Mouse (Mus musculus) heart, embryonic 12.5 days (tissue): ENCODE measurements at regions not wholly inside any gene's neighbourhood (a gene's known extent, or its start where the extent isn't known, plus 50 kb on each side); places are given as distances from the start of the nearest gene placed in this dataset.

Experiments
- ATAC-seq: fragments of 200-750 bp; cut with Nextera tagmentation; 2 replicates; pipeline ENCODE4 v1.8.0; 2017; ENCODE audit warnings: moderate TSS enrichment, moderate library complexity; ENCODE audit not compliant: insufficient number of reproducible peaks, low FRiP score
- H3K27ac ChIP-seq: fragments of 300-500 bp; sonication (generic); 2 replicates; pipeline ENCODE4 v1.5.1; 2016; ENCODE audit warnings: mild to moderate bottlenecking, moderate library complexity; ENCODE audit not compliant: poor library complexity, severe bottlenecking
- H3K27me3 ChIP-seq: fragments of 300-500 bp; sonication (generic); replicated peaks from 2 replicates; pipeline ENCODE4 v1.6.1; 2016; ENCODE audit warnings: mild to moderate bottlenecking, moderate library complexity
- H3K36me3 ChIP-seq: fragments of 300-500 bp; sonication (generic); 2 replicates; pipeline ENCODE4 v1.6.1; 2016; ENCODE audit warnings: mild to moderate bottlenecking, moderate library complexity
- H3K4me1 ChIP-seq: fragments of 300-500 bp; sonication (generic); replicated peaks from 2 replicates; pipeline ENCODE4 v1.6.1; 2016; ENCODE audit warnings: mild to moderate bottlenecking
- H3K4me2 ChIP-seq: fragments of 300-500 bp; sonication (generic); 2 replicates; pipeline ENCODE4 v1.6.1; 2016; ENCODE audit warnings: mild to moderate bottlenecking, moderate library complexity
- H3K4me3 ChIP-seq: fragments of 300-500 bp; sonication (generic); 2 replicates; pipeline ENCODE4 v1.5.1; 2016; ENCODE audit warnings: mild to moderate bottlenecking
- H3K9ac ChIP-seq: fragments of 300-500 bp; sonication (generic); 2 replicates; pipeline ENCODE4 v1.6.1; 2016; ENCODE audit warnings: mild to moderate bottlenecking, moderate library complexity
- H3K9me3 ChIP-seq: fragments of 300-500 bp; sonication (generic); replicated peaks from 2 replicates; pipeline ENCODE4 v1.6.1; 2016; ENCODE audit warnings: mild to moderate bottlenecking, moderate library complexity
- WGBS: fragments of 180-500 bp; shearing (Covaris S2); methylation state at CpG from one replicate; pipeline ENCODE4 v1.1.7; 2016; 5-methylcytosine and 5-hydroxymethylcytosine counted together

DNA sequence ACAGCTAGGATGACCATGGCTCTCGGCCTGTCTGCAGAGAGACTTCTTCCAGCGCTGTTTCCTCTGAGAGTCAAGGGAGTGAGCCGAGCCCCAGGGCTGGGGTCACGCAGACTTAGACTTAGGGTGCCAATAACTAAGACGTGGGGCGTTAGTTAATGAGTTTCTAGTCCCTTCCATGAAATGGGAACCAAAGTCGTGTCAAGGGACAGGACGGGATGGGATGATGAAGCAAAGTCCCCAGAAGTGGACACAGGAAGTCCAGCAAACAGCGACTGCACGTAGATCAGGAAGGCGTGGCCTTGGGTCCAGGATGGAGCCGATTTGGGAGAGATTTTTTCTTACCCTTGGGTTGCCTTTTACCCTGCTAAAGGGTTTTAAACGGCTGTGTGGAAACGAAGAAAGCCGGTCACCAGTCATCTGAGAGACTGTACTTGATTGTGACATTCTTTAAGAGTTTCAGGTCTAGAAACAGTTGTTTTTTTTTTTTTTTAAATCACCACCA, 112.5 kb upstream of the Egln3 start:
- no peak for ATAC-seq
- Histone ChIP-seq H3K9me3 (peaks cover 10% of the 10 kb centered on the region), H3K4me1 (peaks cover 27% of the 10 kb centered on the region), H3K36me3 (no peaks in the 10 kb centered on the region), H3K27ac (no peak overlapping the region), H3K4me2 (no peak overlapping the region), H3K9ac (no peak overlapping the region), H3K4me3 (no peak overlapping the region), H3K27me3 (no peaks in the 10 kb centered on the region)
- WGBS: 51% methylated on average over 15 of the region's 15 CpGs

DNA sequence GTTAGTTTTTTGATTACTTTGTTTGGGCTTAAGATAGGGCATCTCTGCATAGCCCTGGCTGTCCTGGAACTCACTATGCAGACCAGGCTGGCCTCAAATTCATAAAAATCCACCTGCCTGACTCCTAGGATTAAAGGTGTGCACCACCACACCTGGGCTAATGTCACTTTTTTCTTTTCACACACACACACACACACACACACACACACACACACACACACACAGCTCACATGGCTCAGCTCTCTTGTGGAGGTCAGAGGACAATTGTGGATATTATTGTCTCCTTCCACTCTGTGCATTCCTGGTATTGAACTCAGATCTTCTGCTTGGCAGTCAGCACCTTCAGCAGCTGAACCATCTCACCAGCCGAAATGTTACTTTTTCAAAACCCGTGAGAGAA, 110.5 kb upstream of the Egln3 start:
- no peak for ATAC-seq
- H3K4me2 ChIP-seq: no peak overlapping the region

DNA sequence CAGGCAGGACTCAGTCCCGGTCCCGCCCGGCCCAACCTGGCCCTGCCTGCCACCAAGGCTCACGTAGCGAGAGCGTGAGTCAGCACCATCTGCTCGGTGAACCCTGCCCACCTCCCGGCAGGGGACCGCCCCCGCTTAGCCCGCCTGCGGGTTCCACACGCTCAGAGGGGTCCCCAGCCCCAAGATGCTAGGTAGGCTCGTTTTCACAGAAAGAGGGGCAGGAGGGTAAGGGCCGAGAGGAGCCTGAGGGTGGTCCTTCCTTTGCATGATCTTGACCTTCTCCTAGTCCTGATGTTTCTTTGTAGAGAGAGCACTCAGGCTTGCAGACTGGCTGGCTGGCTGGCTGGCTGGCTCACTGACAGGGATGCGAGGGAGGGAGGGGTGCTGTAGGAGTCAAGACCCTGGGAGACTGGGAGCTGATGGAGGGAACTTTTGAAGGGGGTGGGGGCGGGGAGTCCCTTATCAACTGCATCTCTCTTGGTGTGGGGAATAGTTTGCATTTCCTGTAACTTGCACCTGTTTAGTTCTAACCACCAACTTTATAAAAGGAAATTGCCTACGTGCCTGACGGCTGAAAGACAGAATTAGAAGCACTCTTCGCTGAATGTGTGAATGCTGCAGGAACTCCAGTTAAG, 109.7 kb upstream of the Egln3 start:
- H3K36me3 ChIP-seq: no peaks in the 10 kb centered on the region
- H3K9me3 ChIP-seq: no peaks in the 10 kb centered on the region
- peak; percentile 83 for ATAC-seq
- H3K4me3 ChIP-seq: peak overlapping the region; percentile 49
- H3K9ac ChIP-seq: peak overlapping the region; percentile 61
- H3K4me1 ChIP-seq: peaks cover 27% of the 10 kb centered on the region
- H3K27ac ChIP-seq: peak overlapping the region; percentile 41
- 1% methylated on average over 20 of the region's 20 CpGs for WGBS
- no peaks in the 10 kb centered on the region for H3K27me3 ChIP-seq
- H3K4me2 ChIP-seq: peak overlapping the region; percentile 84

More for the DNA sequence above, 110.5 kb upstream of the Egln3 start:
- Histone ChIP-seq H3K4me3 (no peak overlapping the region), H3K9me3 (no peaks in the 10 kb centered on the region), H3K36me3 (no peaks in the 10 kb centered on the region), H3K9ac (no peak overlapping the region), H3K4me1 (peaks cover 27% of the 10 kb centered on the region), H3K27me3 (no peaks in the 10 kb centered on the region), H3K27ac (no peak overlapping the region)
- 66% methylated on average over 2 of the region's 2 CpGs for WGBS

DNA sequence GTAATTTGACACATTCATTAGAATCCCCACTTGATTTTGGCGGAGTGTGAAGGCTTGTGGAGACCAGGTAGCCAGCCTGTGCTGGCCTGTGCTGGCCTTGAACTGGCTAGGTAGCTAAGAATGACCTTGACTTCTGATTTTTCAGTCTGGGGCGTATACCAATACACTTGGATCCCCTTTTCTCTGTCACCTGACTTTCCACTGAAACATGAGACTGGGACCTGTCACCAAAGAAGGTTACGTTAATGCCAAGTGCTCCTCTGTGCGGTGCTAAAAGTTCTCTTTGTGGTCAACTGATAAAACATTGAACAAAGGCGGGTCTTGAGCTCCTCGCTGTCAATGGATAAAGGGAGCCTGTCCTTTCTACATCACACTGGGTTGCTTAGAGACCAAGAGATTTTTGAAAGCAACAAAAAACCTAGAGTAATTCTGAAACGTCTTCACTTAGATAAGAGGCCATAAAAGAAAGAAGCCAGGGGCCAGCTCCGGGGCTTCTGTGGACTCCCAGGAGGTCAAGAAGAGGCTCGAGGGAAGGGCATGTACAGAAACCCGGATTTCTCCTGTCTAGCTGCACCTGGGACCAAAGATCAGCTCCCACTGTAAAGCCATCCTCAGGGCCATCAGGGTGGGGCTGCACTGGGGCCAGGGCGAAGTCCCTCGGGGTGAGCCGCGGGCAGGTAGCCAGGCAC, 109.0 kb upstream of the Egln3 start:
- no peaks in the 10 kb centered on the region for H3K27me3 ChIP-seq
- WGBS: 13% methylated on average over 14 of the region's 14 CpGs
- no peak for ATAC-seq
- no peaks in the 10 kb centered on the region for H3K9me3 ChIP-seq
- H3K36me3 ChIP-seq: no peaks in the 10 kb centered on the region
- peak overlapping the region; percentile 41 for H3K27ac ChIP-seq
- peak overlapping the region; percentile 84 for H3K4me2 ChIP-seq
- H3K4me1 ChIP-seq: peaks cover 27% of the 10 kb centered on the region
- peak overlapping the region; percentile 49 for H3K4me3 ChIP-seq
- H3K9ac ChIP-seq: peak overlapping the region; percentile 61

DNA sequence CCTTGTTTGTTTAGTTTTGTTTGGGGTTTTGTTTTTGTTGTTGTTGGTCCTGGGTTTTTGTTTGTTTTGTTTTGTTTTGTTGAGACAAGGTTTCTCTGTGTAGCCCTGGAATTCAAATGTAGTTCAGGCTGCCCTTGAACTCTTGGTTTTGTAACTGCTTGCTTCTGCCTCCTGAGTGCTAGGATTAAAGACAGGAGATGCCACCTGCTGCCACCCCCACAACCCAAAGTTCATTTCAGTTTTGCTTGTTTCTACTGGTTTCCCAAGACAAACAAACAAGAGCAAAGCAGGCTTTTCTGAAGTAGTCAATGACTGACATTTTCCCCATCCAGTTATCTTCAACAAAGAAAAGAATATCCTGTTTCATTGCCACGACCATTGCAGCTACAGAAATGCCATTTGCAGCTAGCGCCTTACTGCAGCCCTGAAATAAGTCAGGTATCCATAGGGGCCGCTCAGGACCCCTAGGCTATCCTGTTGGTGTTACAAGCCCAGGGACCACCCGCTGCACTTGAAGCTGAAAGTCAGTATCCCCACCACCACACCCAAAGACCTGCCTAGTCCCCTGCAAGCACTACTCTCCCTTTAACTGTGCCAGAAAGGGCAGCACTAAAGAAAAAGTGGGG, 108.3 kb upstream of the Egln3 start:
- 45% methylated on average over 4 of the region's 4 CpGs for WGBS
- no peaks in the 10 kb centered on the region for H3K36me3 ChIP-seq
- H3K9me3 ChIP-seq: no peaks in the 10 kb centered on the region
- H3K4me2 ChIP-seq: no peak overlapping the region
- no peak overlapping the region for H3K27ac ChIP-seq
- H3K4me3 ChIP-seq: no peak overlapping the region
- H3K4me1 ChIP-seq: peaks cover 23% of the 10 kb centered on the region
- H3K27me3 ChIP-seq: no peaks in the 10 kb centered on the region
- ATAC-seq: no peak
- H3K9ac ChIP-seq: no peak overlapping the region

DNA sequence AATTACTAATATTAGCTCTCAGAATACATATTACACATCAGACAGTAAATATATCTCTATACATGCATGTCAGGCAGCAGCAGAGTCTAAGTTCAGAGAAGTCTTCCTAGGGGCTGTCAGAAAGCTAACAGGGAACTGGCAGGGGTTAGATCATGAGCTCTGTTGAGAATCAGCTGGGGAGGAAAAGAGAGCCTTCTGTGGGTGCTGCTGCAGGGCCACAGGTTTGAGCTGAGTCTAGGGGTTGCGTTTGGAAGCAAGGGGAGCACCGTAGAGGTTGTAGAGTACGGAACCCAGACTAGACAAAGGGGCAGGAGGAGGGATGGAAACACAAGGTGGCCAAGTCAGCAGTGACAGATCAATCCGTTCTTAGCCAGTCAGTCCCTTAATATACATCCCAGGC, 106.2 kb upstream of the Egln3 start:
- H3K4me3 ChIP-seq: no peak overlapping the region
- H3K27ac ChIP-seq: no peak overlapping the region
- no peaks in the 10 kb centered on the region for H3K27me3 ChIP-seq
- H3K4me2 ChIP-seq: no peak overlapping the region
- no peaks in the 10 kb centered on the region for H3K9me3 ChIP-seq
- H3K9ac ChIP-seq: no peak overlapping the region
- no peak for ATAC-seq
- no peaks in the 10 kb centered on the region for H3K36me3 ChIP-seq
- 71% methylated on average over 4 of the region's 4 CpGs for WGBS
- peaks cover 18% of the 10 kb centered on the region for H3K4me1 ChIP-seq

DNA sequence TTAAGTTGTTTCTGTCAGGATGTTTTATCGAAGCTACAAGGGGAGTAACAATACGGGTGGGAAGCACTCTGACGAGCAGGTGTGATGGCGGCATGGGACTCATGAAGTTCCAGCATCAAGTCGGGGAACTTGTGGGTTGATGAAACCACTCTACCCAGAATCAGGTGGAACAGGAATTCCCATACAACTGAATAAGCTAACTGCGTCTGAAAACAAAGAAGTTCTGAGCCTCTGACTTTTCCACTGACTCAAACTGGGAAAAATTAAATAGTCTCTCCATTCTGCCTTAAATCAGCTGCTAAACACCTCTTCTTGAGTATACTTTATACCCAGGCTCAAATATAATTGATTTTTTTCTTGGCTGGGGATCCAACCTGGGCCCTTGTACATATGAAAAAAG, 105.6 kb upstream of the Egln3 start:
- H3K9me3 ChIP-seq: no peaks in the 10 kb centered on the region
- WGBS: 81% methylated on average over 6 of the region's 6 CpGs
- no peaks in the 10 kb centered on the region for H3K36me3 ChIP-seq
- H3K4me2 ChIP-seq: no peak overlapping the region
- H3K9ac ChIP-seq: no peak overlapping the region
- no peak for ATAC-seq
- no peaks in the 10 kb centered on the region for H3K27me3 ChIP-seq
- no peak overlapping the region for H3K4me3 ChIP-seq
- H3K4me1 ChIP-seq: peaks cover 18% of the 10 kb centered on the region
- no peak overlapping the region for H3K27ac ChIP-seq

DNA sequence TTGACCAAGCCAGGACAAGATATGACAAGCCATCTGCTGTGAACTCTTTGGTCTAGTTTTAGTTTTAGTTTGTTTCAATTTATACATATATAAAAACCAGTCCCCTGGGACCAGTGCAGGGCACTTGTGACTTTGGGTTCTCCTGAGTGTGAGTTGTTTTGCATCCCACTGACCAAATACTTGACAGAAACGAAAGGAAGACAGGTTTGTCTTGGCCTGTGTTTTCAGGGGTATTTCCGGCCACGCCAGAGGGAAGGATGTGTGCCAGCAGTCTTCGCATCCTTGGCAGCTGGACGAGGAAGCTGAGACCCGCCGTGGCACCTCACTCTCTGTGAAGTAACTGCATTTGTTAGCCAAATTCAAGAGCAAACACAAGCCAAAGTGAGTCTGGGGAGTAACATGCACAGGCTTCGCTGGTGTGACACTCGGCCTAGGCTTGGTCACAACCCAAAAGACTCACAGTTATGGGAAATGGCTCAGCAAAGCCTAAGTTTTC, 101.5 kb upstream of the Egln3 start:
- H3K9ac ChIP-seq: no peak overlapping the region
- no peak for ATAC-seq
- WGBS: 81% methylated on average over 9 of the region's 9 CpGs

DNA sequence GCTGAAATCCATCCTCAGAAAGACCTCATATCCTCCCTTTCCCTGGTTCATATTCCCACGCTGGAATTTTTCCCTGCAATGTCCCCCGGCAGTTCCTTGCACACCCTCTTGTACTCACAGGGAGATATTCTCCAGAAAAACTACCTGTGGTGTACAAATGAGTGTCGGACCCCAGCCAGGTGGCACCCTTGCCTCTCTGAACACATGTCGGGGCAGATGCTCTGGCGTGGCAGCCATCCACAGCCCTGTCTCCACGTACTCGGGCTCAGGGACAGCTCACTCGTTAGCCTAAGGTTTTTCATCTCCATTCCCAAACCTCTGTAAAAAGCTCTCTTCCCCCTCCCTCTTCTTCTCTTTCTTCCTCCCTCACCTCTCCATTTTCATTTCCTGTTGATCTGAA, 100.1 kb upstream of the Egln3 start:
- no peak for ATAC-seq
- no peaks in the 10 kb centered on the region for H3K27me3 ChIP-seq
- no peak overlapping the region for H3K27ac ChIP-seq
- no peaks in the 10 kb centered on the region for H3K4me1 ChIP-seq
- H3K4me3 ChIP-seq: no peak overlapping the region
- no peaks in the 10 kb centered on the region for H3K36me3 ChIP-seq
- WGBS: 76% methylated on average over 8 of the region's 8 CpGs
- no peaks in the 10 kb centered on the region for H3K9me3 ChIP-seq
- H3K4me2 ChIP-seq: no peak overlapping the region
- no peak overlapping the region for H3K9ac ChIP-seq

More for the DNA sequence above, 101.5 kb upstream of the Egln3 start:
- no peaks in the 10 kb centered on the region for H3K36me3 ChIP-seq
- H3K27me3 ChIP-seq: no peaks in the 10 kb centered on the region
- H3K9me3 ChIP-seq: no peaks in the 10 kb centered on the region
- no peak overlapping the region for H3K4me2 ChIP-seq
- no peaks in the 10 kb centered on the region for H3K4me1 ChIP-seq
- H3K27ac ChIP-seq: no peak overlapping the region
- H3K4me3 ChIP-seq: no peak overlapping the region

DNA sequence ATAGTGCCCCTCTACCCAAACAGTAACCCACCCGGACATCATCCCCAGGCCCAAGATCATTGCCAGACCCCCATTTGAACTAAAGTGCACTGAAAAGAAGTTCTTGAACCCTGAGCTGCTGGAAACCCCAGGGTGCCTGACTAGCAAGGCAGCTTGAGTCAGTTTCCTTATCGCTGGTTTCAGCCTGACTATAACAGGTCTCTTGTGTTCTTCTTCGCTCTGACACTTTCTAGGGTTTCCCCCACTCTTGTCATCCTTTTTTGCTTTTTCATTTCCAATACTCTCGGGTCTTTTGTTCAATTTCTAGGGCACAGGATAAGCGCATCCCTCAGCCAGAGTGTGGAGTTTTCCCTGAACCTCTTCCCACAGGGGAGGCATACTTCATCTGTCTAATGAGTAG, 95.8 kb upstream of the Egln3 start:
- H3K9ac ChIP-seq: no peak overlapping the region
- H3K27me3 ChIP-seq: no peaks in the 10 kb centered on the region
- H3K4me2 ChIP-seq: no peak overlapping the region
- H3K27ac ChIP-seq: no peak overlapping the region
- no peaks in the 10 kb centered on the region for H3K9me3 ChIP-seq
- 46% methylated on average over 5 of the region's 5 CpGs for WGBS
- H3K4me1 ChIP-seq: no peaks in the 10 kb centered on the region
- no peak overlapping the region for H3K4me3 ChIP-seq
- ATAC-seq: no peak
- H3K36me3 ChIP-seq: no peaks in the 10 kb centered on the region

DNA sequence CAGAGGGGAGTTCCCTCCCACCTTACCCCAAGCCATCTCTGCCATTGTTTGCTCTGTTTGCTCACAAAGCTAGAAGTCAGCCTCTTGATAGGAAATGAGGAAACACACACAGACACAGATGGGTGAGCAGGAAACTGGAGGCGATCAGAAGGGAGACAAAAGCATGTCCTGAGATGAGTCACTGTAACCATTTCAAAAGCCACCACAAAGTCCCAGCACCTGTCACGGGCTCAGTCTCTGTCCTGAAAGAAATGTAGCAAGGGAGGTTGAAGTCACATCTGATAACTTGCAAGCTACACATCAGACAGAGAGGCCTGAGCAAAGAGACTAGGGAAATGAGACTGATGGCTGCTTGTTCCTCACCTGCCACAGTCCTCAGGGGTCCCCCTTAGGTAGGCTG, 89.6 kb upstream of the Egln3 start:
- H3K27ac ChIP-seq: no peak overlapping the region
- no peaks in the 10 kb centered on the region for H3K9me3 ChIP-seq
- H3K4me3 ChIP-seq: no peak overlapping the region
- H3K4me1 ChIP-seq: peaks cover 5% of the 10 kb centered on the region; the same call in 1 of the 2 replicates
- no peaks in the 10 kb centered on the region for H3K27me3 ChIP-seq
- no peak for ATAC-seq
- no peaks in the 10 kb centered on the region for H3K36me3 ChIP-seq
- no peak overlapping the region for H3K4me2 ChIP-seq
- 55% methylated on average over 2 of the region's 2 CpGs for WGBS
- no peak overlapping the region for H3K9ac ChIP-seq
